Mouse (Mus musculus) embryo, embryonic 9.5 days (tissue): Measurements from ENCODE around the gene Dok4.

ENCODE experiments used
- DNase-seq: peaks from one replicate; pipeline ENCODE4 v3.0.0-alpha.2; 2017; ENCODE audit errors: extremely low spot score

Gene Dok4

DNA sequence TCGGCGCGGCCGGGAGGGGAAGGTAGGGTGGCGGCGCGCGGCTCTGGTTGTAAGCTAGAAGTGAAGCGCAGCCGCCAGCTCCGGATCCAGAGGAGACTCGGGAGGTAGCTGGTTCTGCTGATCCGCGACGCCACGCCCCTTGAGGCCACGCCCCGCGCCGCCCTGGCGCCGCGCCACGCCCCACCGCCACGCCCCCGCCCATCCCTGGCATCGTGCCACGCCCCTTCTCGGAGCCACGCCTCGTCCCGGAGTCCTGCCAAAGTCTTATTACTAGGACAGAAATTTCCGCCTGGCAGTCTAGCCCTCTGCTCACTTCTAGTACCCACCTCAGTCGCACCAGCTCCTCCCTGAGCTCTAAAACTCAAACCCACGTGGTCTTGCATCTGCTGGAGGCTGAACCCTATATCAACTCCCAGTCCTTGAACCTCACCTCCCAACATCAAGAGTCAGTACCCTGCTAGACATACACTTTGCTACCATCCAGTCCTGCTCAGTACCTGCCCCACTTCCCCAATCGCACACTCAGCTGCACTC is at the start of gene Dok4:
TSS of gene Dok4 (minus strand) at position 134 of the 534 bp plus-strand sequence.
- DNase-seq = peak; percentile 96

DNA sequence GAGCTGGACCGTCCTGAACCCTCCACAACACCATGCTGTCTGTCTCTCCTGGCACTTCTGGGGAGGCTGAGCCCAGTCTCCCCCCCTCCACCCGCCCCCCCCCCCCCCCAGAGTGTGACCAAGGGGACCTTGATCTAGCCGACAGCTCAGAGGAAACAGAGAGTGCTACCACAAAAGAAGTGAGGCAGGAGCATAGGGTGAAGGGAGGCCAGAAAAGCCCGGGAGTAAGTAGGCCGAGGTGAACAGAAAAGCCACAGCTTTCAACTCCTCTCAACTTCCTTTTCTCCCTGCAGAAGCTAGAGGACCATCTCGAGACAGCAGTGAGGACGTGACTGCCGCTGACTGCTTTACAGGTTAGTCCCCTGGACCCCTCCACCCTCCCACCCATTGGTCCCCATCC is 47.3 kb upstream of the Dok4 start, which contains the start of gene Adgrg5:
TSS of gene Adgrg5 (plus strand) at position 290 of the 400 bp plus-strand sequence.
- DNase-seq = no peak

DNA sequence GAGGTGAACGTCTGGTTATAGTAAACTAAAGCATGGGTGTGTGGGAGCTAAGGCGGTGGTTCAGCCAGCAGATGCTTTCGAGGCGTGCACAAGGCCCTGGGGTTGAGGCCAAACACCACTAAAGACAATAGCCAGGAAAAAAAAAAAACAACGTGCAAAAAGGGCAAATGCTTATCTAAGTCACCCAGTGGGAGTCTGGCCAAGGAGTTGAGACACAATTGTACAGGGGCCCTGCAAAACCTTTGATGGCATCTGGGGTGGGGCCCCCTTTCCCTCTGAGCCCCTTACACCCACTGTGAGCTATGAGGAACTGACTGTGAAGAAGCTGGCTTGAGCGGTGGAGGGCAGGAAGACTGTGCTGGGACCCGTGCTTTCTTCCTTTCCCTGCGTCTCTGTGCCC is 46.5 kb upstream of the Dok4 start:
- DNase-seq = no peak

DNA sequence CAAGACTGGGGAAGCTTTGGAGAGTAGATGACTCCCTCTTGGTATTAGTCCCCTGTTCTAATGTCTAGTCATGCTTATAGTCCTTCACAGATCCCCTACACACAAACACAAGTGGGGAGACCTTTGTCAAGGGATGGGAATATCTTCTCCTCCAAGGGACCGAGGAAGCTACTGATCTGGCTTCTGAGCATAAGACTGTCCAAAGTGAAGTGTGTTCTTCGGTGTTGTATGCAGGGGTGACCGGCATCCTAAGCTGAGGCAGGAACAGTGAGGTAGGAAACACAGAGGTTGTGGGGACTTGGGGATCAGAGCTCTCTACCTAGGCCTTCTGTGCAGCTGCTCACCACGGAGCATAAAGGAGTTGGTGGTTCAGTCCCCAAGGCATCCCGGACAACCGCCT is 46.0 kb upstream of the Dok4 start:
- DNase-seq = no peak

- DNase-seq = no peak
Observed at GRCm38 (mm10) chr8:94919256-94919655, 43.1 kb upstream of the Dok4 start.

GRCm38 (mm10) chr8:94917851-94918495 is 41.8 kb upstream of the Dok4 start, which contains the start of gene Ccdc102a:
Ccdc102a (minus strand) TSS chr8:94918098.
- no peak for DNase-seq

- peak; percentile 97 for DNase-seq
Observed at GRCm38 (mm10) chr8:94917352-94917751, 41.2 kb upstream of the Dok4 start.

DNA sequence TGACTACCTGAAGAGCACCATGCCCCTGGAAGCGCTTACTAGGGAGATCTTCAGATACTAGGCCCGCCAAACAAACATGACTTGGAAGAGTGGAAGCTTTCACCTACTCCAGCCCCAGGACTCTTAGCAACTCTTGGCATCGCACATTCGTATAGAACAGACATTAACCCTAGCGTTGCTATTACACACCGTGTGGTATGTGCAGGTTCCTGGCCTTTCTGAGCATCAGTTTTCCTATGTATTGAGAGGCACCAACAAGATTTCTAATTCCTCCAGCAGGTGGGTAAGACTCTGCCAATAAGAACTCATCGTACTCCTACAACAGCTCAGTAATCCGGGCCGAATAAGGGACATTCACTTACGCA is 40.8 kb upstream of the Dok4 start:
- DNase-seq = no peak

DNA sequence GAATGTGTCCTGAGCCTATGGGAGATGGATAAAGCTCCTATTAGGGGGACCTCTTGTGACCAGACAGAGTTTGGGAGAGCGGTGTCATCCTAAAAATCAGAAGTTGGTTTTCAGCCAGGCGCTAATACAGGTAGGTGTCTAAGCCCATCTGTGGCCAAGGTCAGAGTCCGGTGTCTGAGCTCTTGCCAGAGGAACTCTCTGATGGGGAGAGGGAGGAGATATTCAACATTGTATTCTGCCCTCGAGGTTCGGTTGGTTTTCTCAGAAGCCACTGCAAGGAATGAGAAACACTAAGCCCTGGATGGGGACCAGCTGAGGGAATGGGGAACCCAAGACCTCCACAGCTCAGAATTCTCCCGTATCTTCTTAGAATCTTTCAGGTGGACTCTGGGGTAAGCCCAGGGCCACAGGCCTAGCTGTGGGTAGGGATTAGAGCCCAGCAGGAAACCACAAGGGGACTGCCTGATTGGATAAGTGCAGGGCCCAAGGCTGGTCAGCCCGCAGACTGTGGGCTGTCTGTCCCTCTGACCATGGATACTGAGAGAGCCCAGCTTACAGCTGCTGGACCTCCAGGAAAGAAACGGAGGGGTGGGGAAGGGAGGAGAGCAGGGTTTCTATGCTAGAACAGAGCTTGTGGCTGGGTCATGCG is 40.3 kb upstream of the Dok4 start:
- DNase-seq = no peak

- no peak for DNase-seq
Observed at GRCm38 (mm10) chr8:94914701-94915101, 38.6 kb upstream of the Dok4 start.

GRCm38 (mm10) chr8:94914256-94914655 is 38.1 kb upstream of the Dok4 start:
- no peak for DNase-seq

DNA sequence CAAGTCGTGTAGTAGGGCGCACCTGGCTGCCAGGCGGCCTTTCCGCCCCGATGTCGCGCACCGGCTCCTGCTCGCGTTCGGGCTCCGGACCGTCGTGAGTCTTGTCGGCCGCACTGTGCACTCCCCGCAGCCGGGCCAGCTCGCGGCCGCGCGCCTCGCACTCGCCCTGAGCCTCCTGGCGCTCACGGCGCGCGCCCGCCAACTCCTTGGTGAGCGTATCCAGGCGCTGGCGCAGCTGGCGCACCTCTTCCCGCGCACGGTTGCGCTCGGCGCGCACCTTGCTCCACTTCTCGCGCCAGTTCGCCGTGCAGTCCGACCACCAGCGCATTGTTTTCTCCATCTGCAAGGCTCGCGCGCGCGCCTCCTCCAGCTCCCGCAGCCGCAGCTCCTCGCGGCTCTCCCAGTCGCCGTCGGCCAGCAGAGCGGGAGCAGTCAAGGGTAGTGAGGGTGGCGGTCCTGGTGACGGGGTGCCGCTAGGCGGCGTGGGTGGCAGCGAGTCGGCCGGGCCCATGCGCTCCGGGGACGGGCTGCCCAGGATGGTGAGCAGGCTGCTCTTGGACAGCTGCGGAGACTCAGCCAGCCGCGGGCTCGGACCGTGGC is 37.0 kb upstream of the Dok4 start:
- DNase-seq = peak; percentile 84

- peak; percentile 84 for DNase-seq
Observed at GRCm38 (mm10) chr8:94908847-94909246, 32.7 kb upstream of the Dok4 start.

DNA sequence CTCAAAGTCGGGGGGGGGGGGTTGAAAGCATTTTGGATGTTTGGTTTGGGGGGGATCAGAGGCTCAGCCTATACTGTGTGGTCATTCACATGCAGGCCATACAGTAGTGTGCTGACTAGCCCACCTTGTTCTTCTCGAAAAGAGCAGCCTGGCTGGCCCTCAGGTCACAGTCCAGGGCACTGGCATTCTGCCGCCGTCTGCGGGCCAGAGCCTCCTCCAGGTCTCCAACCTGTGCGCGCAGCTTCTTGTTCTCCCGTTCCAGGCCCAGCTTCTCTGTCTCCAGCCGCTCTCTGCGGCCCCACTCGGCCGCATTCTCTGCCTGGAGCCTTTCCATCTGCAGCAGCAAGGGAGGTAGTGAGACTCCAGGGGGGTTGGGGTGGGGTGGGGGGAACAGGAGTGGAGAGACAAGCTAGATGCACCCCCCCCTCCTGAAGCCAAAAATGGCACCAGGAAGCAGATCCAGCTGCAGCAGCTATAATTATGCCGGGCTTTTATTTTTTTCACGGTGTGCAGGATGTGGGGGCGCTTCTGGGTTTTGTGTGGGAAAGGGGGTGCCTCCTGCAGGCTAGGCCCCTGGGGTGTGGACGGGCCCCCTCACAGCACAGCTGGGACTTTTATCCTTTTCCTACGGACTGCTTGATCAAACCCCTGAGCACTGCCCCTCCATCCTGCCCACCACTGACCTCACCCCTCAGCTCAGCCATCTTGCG is 31.6 kb upstream of the Dok4 start:
- no peak for DNase-seq

GRCm38 (mm10) chr8:94904450-94905175 is 28.5 kb upstream of the Dok4 start:
- DNase-seq = no peak

GRCm38 (mm10) chr8:94903709-94904108 is 27.6 kb upstream of the Dok4 start:
- DNase-seq = no peak

GRCm38 (mm10) chr8:94901031-94901430 is 24.9 kb upstream of the Dok4 start:
- peak; percentile 70 for DNase-seq

DNA sequence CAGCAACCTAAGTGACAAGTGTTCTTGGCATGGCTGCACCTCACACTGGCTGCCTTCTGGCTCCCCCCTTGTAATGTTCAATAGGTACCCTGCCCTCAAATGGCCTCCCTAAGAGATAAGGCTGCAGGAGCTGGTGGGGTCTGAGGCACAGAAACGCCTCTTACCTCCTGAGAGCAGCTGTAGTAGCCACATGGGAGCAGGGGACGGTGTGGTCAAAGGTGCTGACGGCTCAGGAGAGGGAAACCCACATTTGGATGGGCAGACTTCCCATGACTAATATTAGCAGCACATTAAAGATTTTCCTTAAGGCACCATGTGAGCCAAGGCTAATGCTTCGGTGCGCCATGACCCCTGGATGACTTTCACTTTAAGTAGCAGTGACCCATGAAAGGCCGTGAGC is 24.5 kb upstream of the Dok4 start:
- DNase-seq = no peak

DNA sequence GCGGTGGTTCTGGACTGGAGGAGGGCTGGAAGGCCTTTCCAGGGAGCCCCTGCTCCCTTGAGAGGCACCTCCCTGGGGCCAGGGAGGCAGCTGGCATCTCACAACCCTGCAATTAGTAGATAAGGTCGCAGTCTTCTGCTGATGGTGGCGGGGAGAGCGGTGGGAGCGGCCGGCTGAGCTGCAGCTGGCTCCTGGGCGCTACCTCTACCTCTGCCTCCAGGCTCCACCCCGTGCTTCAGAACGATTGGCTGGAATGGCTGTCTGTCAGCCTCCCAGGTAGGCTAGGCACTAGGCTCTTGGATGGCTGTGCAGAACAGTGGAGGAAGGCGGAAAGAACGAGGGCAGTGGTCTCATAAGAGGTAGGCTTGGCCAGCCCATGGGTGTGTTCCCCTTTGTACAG is 23.1 kb upstream of the Dok4 start:
- peak; percentile 53 for DNase-seq

- no peak for DNase-seq
Observed at GRCm38 (mm10) chr8:94892917-94893316, 16.8 kb upstream of the Dok4 start.

- no peak for DNase-seq
Observed at GRCm38 (mm10) chr8:94888383-94889036, 12.4 kb upstream of the Dok4 start.
